Comparison of ENCODE assay signal across 26 mouse cellular contexts in genomic region chr7:122303988-122304387, GRCm38 (mm10). TPM values are rescaled to one million over a fixed set of nuclear protein-coding genes. Genes with fewer than 3 reads are reported as not detected.
DNase-seq lines count a peak whose midpoint lies in the region; TF ChIP-seq lines count a peak whose summit lies in the region.
"Had no signal": no experiment of that assay in that cellular context is flagged by ENCODE, and none has a peak within 500 bp of the region (broad histone marks: within the 10 kb centered on the region; RNA-seq: fewer than 3 reads in every experiment).

No protein-coding gene starts in this region.

- DNase-seq in layer of hippocampus, adult 2 months (ENCODE audit: low spot score in 2 of 2), result no peak
- no peak for DNase-seq in layer of hippocampus, postnatal 25 days (ENCODE audit: extremely low spot score in 1 of 2, low spot score in 1 of 2)
- DNase-seq in cerebellum, adult 11 months, result peak; percentile 86
- peak; percentile 97 for DNase-seq in cerebellum, adult 9-10 months
- no peak for DNase-seq in urinary bladder, adult 2 months (ENCODE audit: low spot score)
- no peak for DNase-seq in ovary, postnatal 10 days (ENCODE audit: low spot score)
- DNase-seq in ovary, postnatal 36 days (ENCODE audit: low spot score), result no peak
- DNase-seq: adrenal gland, postnatal 36 days; B cell, adult 2 months; forebrain, postnatal 0 days; gastrocnemius, postnatal 14 days; heart, adult 18-20 months; heart, postnatal 14 days; kidney, postnatal 4 days; layer of hippocampus, adult 9-11 months; lung, adult 18-20 months; lung, postnatal 10 days; thymus, adult 2 months had no signal

- H3K27ac ChIP-seq in layer of hippocampus, adult 2 months, result peak overlapping the region; percentile 53; the same call in 1 of the 2 replicates
- H3K27ac ChIP-seq: embryonic facial prominence, embryonic 10.5 days; heart, embryonic 13.5 days; hindbrain, embryonic 14.5 days; kidney, embryonic 15.5 days; limb, embryonic 12.5 days; stomach, postnatal 0 days had no signal

- H3K4me3 ChIP-seq in layer of hippocampus, adult 2 months, result no peak overlapping the region
- H3K4me3 ChIP-seq: embryonic facial prominence, embryonic 10.5 days; heart, embryonic 13.5 days; kidney, embryonic 15.5 days; limb, embryonic 12.5 days had no signal

- TF ChIP-seq CTCF in layer of hippocampus, adult 2 months (conservative IDR thresholded peaks at IDR 0.05), result no peak

RNA-seq across cellular contexts. Expression of gene Prkcb, which starts 15.4 kb away (rescaled TPM):
- total RNA-seq in layer of hippocampus, adult 2 months (2021), result 100 to 1,000 TPM; 788 to 796 TPM
- total RNA-seq in layer of hippocampus, postnatal 25 days (2021), result 100 to 1,000 TPM; 775 to 867 TPM
- polyA plus RNA-seq in urinary bladder, adult 2 months (2012; rRNA removed), result 121 and 158 TPM in 2 replicates
- polyA plus RNA-seq: G1E, Patski had no signal

Comparison
In these comparisons a context has a peak if more than half of its experiments do, and no peak if none do; other contexts are left out.
1. DNase-seq: peak in cerebellum, adult 11 months (single experiment) and cerebellum, adult 9-10 months (single experiment); none in layer of hippocampus, adult 2 months (0 of 2), layer of hippocampus, postnatal 25 days (0 of 2), urinary bladder, adult 2 months (single experiment), ovary, postnatal 10 days (single experiment) and ovary, postnatal 36 days (single experiment).